Mouse (Mus musculus) cortical plate, adult 2 months (tissue): ENCODE results near the gene Cmbl. TPM values are rescaled to one million over a fixed set of nuclear protein-coding genes. Genes with fewer than 3 reads are reported as not detected.

Experiments used
- H3K27ac ChIP-seq: fragments of 200-500 bp; 2 replicates; pipeline ENCODE4 v1.5.1; 2012; ENCODE audit warnings: low read length, control low read depth, inconsistent platforms; ENCODE audit not compliant: insufficient read depth
- H3K4me1 ChIP-seq: fragments of 200-500 bp; 2 replicates; pipeline ENCODE4 v1.6.1; 2011; ENCODE audit warnings: low read length; ENCODE audit not compliant: control insufficient read depth, insufficient read depth
- H3K4me3 ChIP-seq: fragments of 200-500 bp; 2 replicates; pipeline ENCODE4 v1.5.1; 2011; ENCODE audit warnings: mild to moderate bottlenecking, low read length, control low read depth; ENCODE audit not compliant: insufficient read depth
- CTCF ChIP-seq: fragments of 200-500 bp; IDR thresholded peaks from 2 replicates; pipeline ENCODE4 v1.5.1; 2011; ENCODE audit warnings: mild to moderate bottlenecking, control low read depth, low read length; ENCODE audit not compliant: insufficient read depth; ENCODE audit errors: extremely low read depth
- POLR2A ChIP-seq: fragments of 200-500 bp; IDR thresholded peaks from 2 replicates; pipeline ENCODE4 v1.6.1; 2011; ENCODE audit warnings: mild to moderate bottlenecking, low read length, control low read depth; ENCODE audit not compliant: insufficient read depth; ENCODE audit errors: extremely low read depth
- polyA plus RNA-seq: library from polyadenylated mRNA; depleted of rRNA; stranded (reverse); fragments of >200 nt; gene quantifications from 2 replicates; pipeline ENCODE4 v1.2.3, GENCODE M21; 2012

Gene Cmbl
- polyA plus RNA-seq, 1 experiment = 23.8 TPM

DNA sequence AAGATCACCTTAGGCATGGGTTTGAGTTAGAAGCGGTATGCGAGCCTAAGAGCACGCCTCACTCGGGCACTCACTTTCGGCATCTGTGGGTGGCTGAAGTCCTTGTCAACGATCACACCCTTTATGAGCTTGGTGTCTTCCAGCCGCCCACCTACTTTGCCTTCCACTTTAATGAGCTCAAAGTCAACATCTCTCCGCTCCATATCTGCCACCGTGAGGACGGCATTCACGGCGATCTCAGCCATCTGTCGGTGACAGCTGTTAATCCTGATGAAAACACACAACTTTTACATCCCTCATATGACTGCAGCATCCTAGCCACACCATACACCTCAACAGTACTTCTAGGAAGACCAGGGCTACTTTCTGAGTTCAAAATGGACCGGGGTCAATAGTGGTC lies 29.1 kb downstream of the Cmbl start:
- no peak for TF ChIP-seq POLR2A
- TF ChIP-seq CTCF = no peak
- H3K27ac ChIP-seq = no peak overlapping the region
- H3K4me3 ChIP-seq = no peak overlapping the region
- peaks cover under 1% of the 10 kb centered on the region; the same call in 1 of the 2 replicates for H3K4me1 ChIP-seq

DNA sequence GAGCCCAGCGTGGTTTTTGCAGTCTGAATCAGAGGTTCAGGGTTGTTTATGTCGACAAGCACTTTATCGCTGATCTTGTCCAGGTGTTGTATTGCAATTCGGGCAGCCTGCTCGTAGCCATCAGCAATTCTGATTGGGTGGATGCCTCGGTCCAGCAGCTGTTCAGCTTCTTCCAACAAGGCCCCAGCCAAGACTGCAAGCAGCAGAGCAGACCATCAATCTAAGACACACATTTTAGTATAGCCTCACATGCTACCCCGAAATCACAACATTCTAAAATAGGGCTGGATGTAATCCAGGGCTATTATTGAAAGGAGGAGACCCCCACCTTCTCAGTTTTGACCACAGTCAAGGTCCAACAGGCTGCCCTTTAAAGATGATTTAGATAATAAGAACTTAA lies 30.5 kb downstream of the Cmbl start:
- Histone ChIP-seq H3K4me1 (peaks cover 5% of the 10 kb centered on the region; the same call in 1 of the 2 replicates), H3K4me3 (no peak overlapping the region), H3K27ac (no peak overlapping the region)
- TF ChIP-seq POLR2A (no peak), CTCF (no peak)

DNA sequence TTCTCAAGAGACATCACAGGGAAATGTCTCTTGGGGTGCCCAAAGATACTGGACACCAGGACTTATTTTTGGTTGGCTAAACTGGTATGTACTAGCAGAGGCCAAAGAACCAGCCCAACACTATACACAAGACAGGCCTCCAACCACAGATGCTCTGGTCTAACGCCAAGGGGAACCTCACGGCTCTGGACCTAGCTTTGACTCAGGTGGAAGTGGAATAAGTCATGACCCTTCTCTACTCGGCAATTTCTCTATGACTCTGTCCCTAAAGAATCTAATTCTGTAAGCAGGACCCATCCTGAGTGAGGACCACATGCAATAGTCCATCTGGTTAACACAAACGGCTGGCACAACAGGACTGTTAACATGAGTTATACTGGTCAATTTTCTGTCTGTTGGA lies 34.6 kb downstream of the Cmbl start:
- TF ChIP-seq CTCF (no peak), POLR2A (no peak)
- Histone ChIP-seq H3K4me3 (no peak overlapping the region), H3K27ac (no peak overlapping the region), H3K4me1 (peaks cover 6% of the 10 kb centered on the region; the same call in 1 of the 2 replicates)

DNA sequence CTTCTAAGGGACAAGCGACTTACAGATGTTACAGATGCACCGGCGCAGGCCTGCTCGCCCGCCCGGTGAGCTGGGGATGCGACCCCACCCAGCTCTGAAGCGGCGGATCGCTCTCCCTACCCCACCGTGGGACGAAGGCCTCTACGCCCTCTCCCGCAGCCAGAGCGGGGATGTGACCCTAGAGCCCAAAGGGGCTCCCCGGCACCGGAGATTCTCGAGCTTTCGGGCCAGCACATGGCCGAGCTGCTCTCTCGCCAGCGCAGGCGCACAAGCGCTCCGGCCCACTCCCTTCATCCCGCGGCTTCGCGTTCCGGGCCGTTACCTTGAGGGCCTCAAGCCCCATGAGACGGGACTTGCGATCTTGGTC lies 36.1 kb downstream of the Cmbl start:
- TF ChIP-seq CTCF (no peak), POLR2A (no peak)
- Histone ChIP-seq H3K27ac (peak overlapping the region; percentile 70), H3K4me1 (peaks cover 6% of the 10 kb centered on the region; the same call in 1 of the 2 replicates), H3K4me3 (peak overlapping the region; percentile 76)

DNA sequence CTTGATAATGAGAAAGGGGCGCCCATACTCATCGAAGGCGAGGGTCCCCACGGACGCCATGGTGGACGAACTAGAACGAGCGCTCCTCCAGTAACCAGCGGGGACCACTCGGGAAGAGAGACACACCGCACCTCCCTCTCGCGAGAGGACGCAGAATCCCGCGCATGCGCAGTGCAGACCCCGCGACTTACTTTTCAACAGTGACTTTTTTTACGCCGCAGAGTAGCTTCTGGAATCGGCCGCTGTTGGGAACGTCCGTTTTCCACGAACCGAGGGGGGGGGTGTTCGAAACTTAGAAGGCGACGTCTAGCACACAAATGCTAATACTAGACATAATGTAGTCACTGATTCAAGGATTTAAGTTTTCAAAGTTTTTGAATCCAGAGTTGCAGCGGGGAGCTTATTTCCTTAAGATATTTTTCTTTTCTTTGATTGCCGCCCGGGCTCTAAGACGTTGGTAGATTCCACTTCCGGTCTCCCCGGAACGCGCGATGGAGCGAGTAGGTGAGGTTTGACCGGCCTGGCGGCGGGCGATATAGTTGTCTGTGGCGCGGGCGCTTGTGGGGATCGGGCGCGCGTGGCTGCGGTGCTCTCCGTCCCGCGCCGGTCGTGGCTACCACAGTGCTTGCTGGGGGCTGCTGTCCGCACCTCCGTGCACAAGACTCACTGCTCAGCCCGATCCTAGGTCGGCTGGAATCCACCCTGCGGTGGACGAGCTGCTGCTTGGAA lies 36.6 kb downstream of the Cmbl start, which contains the start of the genes Cct5 and Fam173b:
TSS of gene Cct5 (minus strand) at position 159 of the 729 bp plus-strand sequence.
TSS of gene Fam173b (plus strand) at position 207 of the 729 bp plus-strand sequence.
- peak within 1 kb of the TSS; percentile 76 for H3K4me3 ChIP-seq
- TF ChIP-seq CTCF (no peak), POLR2A (peak; percentile 92)
- H3K27ac ChIP-seq = peak within 1 kb of the TSS; percentile 72
- H3K4me1 ChIP-seq = peaks cover 6% of the 10 kb centered on the region; the same call in 1 of the 2 replicates

DNA sequence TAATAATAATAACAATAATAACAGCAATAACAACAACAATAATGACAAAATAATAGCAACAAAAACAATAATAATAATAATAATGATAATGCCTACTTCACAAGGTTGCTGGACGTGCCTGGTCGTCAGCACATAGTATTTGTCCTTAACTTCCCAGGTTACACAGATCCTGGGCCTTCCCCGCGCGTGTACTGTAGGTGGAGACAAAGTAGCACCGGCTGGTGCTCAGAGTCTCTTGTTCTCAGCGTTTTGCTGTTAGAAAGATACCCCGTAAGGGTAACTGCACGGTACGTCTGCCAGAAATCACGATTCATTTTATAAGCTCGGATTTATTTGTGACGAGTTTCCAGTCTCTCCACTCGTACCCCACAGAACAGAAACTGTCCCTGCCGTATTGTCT lies 37.2 kb downstream of the Cmbl start:
- no peak for TF ChIP-seq POLR2A
- peak; percentile 54 for TF ChIP-seq CTCF
- Histone ChIP-seq H3K4me1 (peaks cover 6% of the 10 kb centered on the region; the same call in 1 of the 2 replicates), H3K4me3 (peak overlapping the region; percentile 76), H3K27ac (no peak overlapping the region)

DNA sequence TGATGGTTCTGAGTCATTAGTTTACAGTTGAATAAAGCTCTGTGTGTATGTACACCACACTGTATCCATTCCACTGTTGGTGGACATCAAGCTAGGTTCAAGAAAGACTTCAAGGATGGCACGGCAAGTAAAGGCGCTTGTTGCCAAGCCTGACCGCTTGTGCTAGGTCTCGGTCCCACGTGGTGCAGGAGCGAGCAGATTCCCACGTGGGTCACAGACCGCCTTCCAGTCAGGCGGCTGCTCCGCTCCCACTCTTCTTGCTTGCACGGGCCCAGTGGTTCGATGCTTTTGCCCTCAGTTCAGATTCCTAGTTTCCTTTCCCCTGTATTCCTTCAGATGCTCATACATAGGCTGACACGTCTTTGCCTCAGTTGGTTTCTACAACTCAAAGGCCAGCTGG lies 37.9 kb downstream of the Cmbl start:
- H3K4me3 ChIP-seq = peak overlapping the region; percentile 76; the same call in 1 of the 2 replicates
- peaks cover 6% of the 10 kb centered on the region; the same call in 1 of the 2 replicates for H3K4me1 ChIP-seq
- TF ChIP-seq CTCF (no peak), POLR2A (no peak)
- no peak overlapping the region for H3K27ac ChIP-seq

DNA sequence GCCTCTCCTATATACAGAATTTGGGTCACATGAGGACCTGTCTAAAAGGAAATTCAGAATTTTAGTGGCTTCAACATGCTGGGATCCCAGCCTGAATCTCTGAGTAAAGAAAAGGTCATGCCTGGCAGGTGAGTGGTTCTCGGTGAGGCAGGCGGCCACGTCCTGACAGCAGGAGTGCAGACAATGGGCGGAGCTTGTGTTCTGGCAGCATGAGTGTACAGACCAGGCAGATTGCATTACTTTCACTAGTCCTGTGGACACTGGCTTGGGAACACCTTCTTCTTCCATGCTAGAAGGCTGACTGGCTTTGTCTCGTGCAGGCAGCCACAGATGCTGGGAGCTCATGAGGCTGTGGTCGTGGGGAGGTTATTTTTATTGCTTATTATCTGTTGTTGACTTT lies 41.6 kb downstream of the Cmbl start:
- TF ChIP-seq POLR2A (no peak), CTCF (no peak)
- Histone ChIP-seq H3K27ac (no peak overlapping the region), H3K4me1 (no peaks in the 10 kb centered on the region), H3K4me3 (no peak overlapping the region)

DNA sequence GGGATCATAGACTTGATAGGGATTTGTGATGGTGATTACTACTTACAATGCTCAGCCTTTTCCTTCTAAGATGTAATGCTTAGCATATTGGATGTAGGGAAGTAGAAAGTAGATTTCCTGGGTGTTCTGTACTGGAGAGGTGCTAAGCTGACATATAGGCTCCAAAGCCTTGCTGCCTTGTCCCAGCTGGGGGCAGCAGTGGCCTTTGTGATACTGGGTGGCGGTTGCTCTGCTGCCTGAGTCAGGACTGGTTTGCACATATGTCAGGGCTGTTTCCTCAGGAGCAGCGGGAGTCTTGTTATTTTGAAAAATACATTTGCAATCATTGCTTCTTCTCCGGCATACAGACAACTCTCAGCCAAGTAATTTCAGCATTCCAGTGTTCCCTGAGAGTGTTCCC lies 45.8 kb downstream of the Cmbl start:
- TF ChIP-seq POLR2A (no peak), CTCF (peak; percentile 51)
- Histone ChIP-seq H3K4me3 (no peak overlapping the region), H3K4me1 (no peaks in the 10 kb centered on the region), H3K27ac (no peak overlapping the region)

DNA sequence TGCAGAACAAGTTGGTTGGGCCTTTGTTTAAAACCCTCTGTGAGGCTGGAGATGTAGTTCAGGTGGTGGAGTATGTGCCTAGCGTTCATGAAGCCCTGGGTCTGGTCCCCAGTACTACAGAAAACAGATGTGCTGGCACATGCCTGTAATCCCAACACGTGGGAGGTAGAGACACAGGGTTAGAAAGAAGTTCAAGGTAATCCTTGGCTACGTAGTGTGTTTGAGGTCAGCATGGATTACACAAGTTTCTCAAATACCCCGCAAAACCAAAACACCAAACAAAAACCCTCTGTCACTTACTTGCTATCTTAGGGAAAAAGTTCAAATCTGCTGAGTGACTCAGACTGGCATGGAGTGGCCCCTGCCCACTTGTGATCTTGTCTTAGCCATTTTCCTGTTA lies 46.8 kb downstream of the Cmbl start:
- Histone ChIP-seq H3K4me3 (no peak overlapping the region), H3K4me1 (no peaks in the 10 kb centered on the region), H3K27ac (no peak overlapping the region)
- TF ChIP-seq POLR2A (no peak), CTCF (no peak)
